Mouse (Mus musculus) heart, postnatal 14 days (tissue): ENCODE data around the gene Hjurp. TPM values are rescaled to one million over a fixed set of nuclear protein-coding genes. Genes with fewer than 3 reads are reported as not detected.

Experiments
- DNase-seq, 2 experiments: peaks; one replicate each; pipeline ENCODE4 v3.0.0; 2021 to 2022
- intact Hi-C: fragments of 180-260 bp; cut with DNase I; formaldehyde crosslinking; loops from one replicate; pipeline ENCODE4 v1.15.1; 2025
- total RNA-seq, 2 experiments: library from RNA; stranded (reverse); gene quantifications; 2 replicates each; pipeline ENCODE4 v1.2.3; 2021

Gene Hjurp
- total RNA-seq, 2 experiments from 2014 or later = 25.4 to 32.1 TPM

- intact Hi-C loops = no loop called here
Observed at GRCm38 (mm10) chr1:88283376-88284227, 6.2 kb upstream of the Hjurp start.

GRCm38 (mm10) chr1:88282301-88282700 lies 4.9 kb upstream of the Hjurp start:
- no peak for DNase-seq
- intact Hi-C loops = no loop called here

More at GRCm38 (mm10) chr1:88283376-88284227, 6.2 kb upstream of the Hjurp start:
- peak in 1 of 2 experiments; percentile 4 for DNase-seq

- intact Hi-C loops = no loop called here
- DNase-seq = peak in 1 of 2 experiments; percentile 4
Observed at GRCm38 (mm10) chr1:88280006-88280690, 2.7 kb upstream of the Hjurp start.

GRCm38 (mm10) chr1:88279111-88280005 lies 1.9 kb upstream of the Hjurp start:
- intact Hi-C loops = no loop called here
- peak in 1 of 2 experiments; percentile 8 for DNase-seq

- DNase-seq = peak in 1 of 2 experiments; percentile 22
- intact Hi-C loops = no loop called here
Observed at GRCm38 (mm10) chr1:88277818-88278511, 532 bp upstream of the Hjurp start.

- intact Hi-C loops = no loop called here
- no peak for DNase-seq
Observed at GRCm38 (mm10) chr1:88276524-88277097, 822 bp downstream of the Hjurp start.

GRCm38 (mm10) chr1:88275698-88276523 lies 1.5 kb downstream of the Hjurp start:
- intact Hi-C loops = no loop called here
- peak in 1 of 2 experiments; percentile 5 for DNase-seq

GRCm38 (mm10) chr1:88275078-88275680 lies 2.3 kb downstream of the Hjurp start:
- peak in 1 of 2 experiments; percentile 6 for DNase-seq
- intact Hi-C loops = no loop called here

GRCm38 (mm10) chr1:88274371-88275077 lies 2.9 kb downstream of the Hjurp start:
- intact Hi-C loops = no loop called here
- DNase-seq = peak in 1 of 2 experiments; percentile 11

- no peak for DNase-seq
- intact Hi-C loops = no loop called here
Observed at GRCm38 (mm10) chr1:88273832-88274231, 3.6 kb downstream of the Hjurp start.

- intact Hi-C loops = no loop called here
- DNase-seq = peak in 1 of 2 experiments; percentile 5
Observed at GRCm38 (mm10) chr1:88273326-88273725, 4.1 kb downstream of the Hjurp start.

GRCm38 (mm10) chr1:88272851-88273250 lies 4.6 kb downstream of the Hjurp start:
- DNase-seq = peak in 1 of 2 experiments; percentile 6
- intact Hi-C loops = no loop called here

- intact Hi-C loops = no loop called here
- no peak for DNase-seq
Observed at GRCm38 (mm10) chr1:88269539-88270309, 7.7 kb downstream of the Hjurp start.

- DNase-seq = no peak
- intact Hi-C loops = no loop called here
Observed at GRCm38 (mm10) chr1:88268070-88268469, 9.4 kb downstream of the Hjurp start.

GRCm38 (mm10) chr1:88267489-88267888 lies 9.9 kb downstream of the Hjurp start:
- intact Hi-C loops = no loop called here
- DNase-seq = no peak

GRCm38 (mm10) chr1:88266123-88266522 lies 11.3 kb downstream of the Hjurp start:
- intact Hi-C loops = no loop called here
- DNase-seq = no peak

GRCm38 (mm10) chr1:88264869-88265240 lies 12.6 kb downstream of the Hjurp start:
- intact Hi-C loops = no loop called here
- DNase-seq = no peak
